Mouse (Mus musculus) activated CD4-positive, CD25-positive, alpha-beta regulatory T cell, adult 4 months (primary cell): ENCODE results near the gene Phldb2. TPM values are rescaled to one million over a fixed set of nuclear protein-coding genes. Genes with fewer than 3 reads are reported as not detected.

Source experiments
- ATAC-seq: one replicate; pipeline ENCODE4 v1.8.0; 2017
- polyA plus RNA-seq, 2 experiments: library from polyadenylated mRNA; unstranded; fragments of 100-300 nt; shearing (Covaris generic); gene quantifications; one replicate each; pipeline ENCODE4 v1.2.1; 2017

The Phldb2 gene
- polyA plus RNA-seq, 2 experiments from 2014 or later: not detected

- no peak for ATAC-seq
Observed at GRCm38 (mm10) chr16:45789311-45789710, 164.1 kb downstream of the Phldb2 start.

- no peak for ATAC-seq
Observed at GRCm38 (mm10) chr16:45787650-45788049, 165.7 kb downstream of the Phldb2 start.

- peak; percentile 97 for ATAC-seq
Observed at GRCm38 (mm10) chr16:45786639-45787038, 166.8 kb downstream of the Phldb2 start.

- peak; percentile 59 for ATAC-seq
Observed at GRCm38 (mm10) chr16:45780001-45780400, 173.4 kb downstream of the Phldb2 start.

GRCm38 (mm10) chr16:45774813-45775212 lies 178.6 kb downstream of the Phldb2 start:
- ATAC-seq: no peak

- ATAC-seq: no peak
Observed at GRCm38 (mm10) chr16:45770914-45771313, 182.5 kb downstream of the Phldb2 start.

GRCm38 (mm10) chr16:45767853-45768640 lies 185.4 kb downstream of the Phldb2 start:
- ATAC-seq: no peak

- ATAC-seq: no peak
Observed at GRCm38 (mm10) chr16:45767434-45767833, 186.0 kb downstream of the Phldb2 start.

- ATAC-seq: no peak
Observed at GRCm38 (mm10) chr16:45765801-45766494, 187.4 kb downstream of the Phldb2 start.

- ATAC-seq: no peak
Observed at GRCm38 (mm10) chr16:45765102-45765501, 188.3 kb downstream of the Phldb2 start.

- ATAC-seq: no peak
Observed at GRCm38 (mm10) chr16:45762859-45763505, 190.4 kb downstream of the Phldb2 start.

GRCm38 (mm10) chr16:45761425-45761824 lies 192.0 kb downstream of the Phldb2 start:
- ATAC-seq: no peak

- peak; percentile 41 for ATAC-seq
Observed at GRCm38 (mm10) chr16:45758726-45759269, 194.6 kb downstream of the Phldb2 start.

GRCm38 (mm10) chr16:45757421-45758078 lies 195.8 kb downstream of the Phldb2 start:
- peak; percentile 13 for ATAC-seq

GRCm38 (mm10) chr16:45756855-45757254 lies 196.5 kb downstream of the Phldb2 start:
- ATAC-seq: peak; percentile 82

- ATAC-seq: no peak
Observed at GRCm38 (mm10) chr16:45743591-45744144, 209.7 kb downstream of the Phldb2 start.

GRCm38 (mm10) chr16:45742615-45743476 lies 210.6 kb downstream of the Phldb2 start, which contains the start of gene Abhd10:
Abhd10 (minus strand) TSS chr16:45742955.
- ATAC-seq: peak; percentile 90

GRCm38 (mm10) chr16:45737880-45738279 lies 215.5 kb downstream of the Phldb2 start:
- ATAC-seq: no peak

GRCm38 (mm10) chr16:45736724-45737123 lies 216.7 kb downstream of the Phldb2 start:
- no peak for ATAC-seq

GRCm38 (mm10) chr16:45729163-45729562 lies 224.2 kb downstream of the Phldb2 start:
- ATAC-seq: no peak

- ATAC-seq: no peak
Observed at GRCm38 (mm10) chr16:45724742-45725102, 228.7 kb downstream of the Phldb2 start.
